Mouse (Mus musculus) heart, embryonic 15.5 days (tissue): ENCODE data around the gene Plekhg5. TPM values are rescaled to one million over a fixed set of nuclear protein-coding genes. Genes with fewer than 3 reads are reported as not detected.
A peak's percentile ranks its signal among the peaks of the same experiment; 100 is the strongest.

ENCODE experiments used
- ATAC-seq: fragments of 200-750 bp; cut with Nextera tagmentation; replicated peaks from 2 replicates; pipeline ENCODE4 v1.8.0; 2017; ENCODE audit warnings: low read depth, moderate TSS enrichment; ENCODE audit not compliant: insufficient number of reproducible peaks, insufficient read depth, low FRiP score
- H3K27ac ChIP-seq: fragments of 300-500 bp; sonication (generic); 2 replicates; pipeline ENCODE4 v1.5.1; 2015; ENCODE audit warnings: mild to moderate bottlenecking, inconsistent platforms
- H3K27me3 ChIP-seq: fragments of 300-500 bp; sonication (generic); 2 replicates; pipeline ENCODE4 v1.6.1; 2015; ENCODE audit warnings: inconsistent platforms
- H3K36me3 ChIP-seq: fragments of 300-500 bp; sonication (generic); 2 replicates; pipeline ENCODE4 v1.6.1; 2015; ENCODE audit warnings: mild to moderate bottlenecking, inconsistent platforms
- H3K4me1 ChIP-seq: fragments of 300-500 bp; sonication (generic); replicated peaks from 2 replicates; pipeline ENCODE4 v1.6.1; 2015; ENCODE audit warnings: inconsistent platforms
- H3K4me2 ChIP-seq: fragments of 300-500 bp; sonication (generic); 2 replicates; pipeline ENCODE4 v1.6.1; 2015; ENCODE audit warnings: inconsistent platforms, mild to moderate bottlenecking, moderate library complexity
- H3K4me3 ChIP-seq: fragments of 300-500 bp; sonication (generic); 2 replicates; pipeline ENCODE4 v1.5.1; 2015; ENCODE audit warnings: mild to moderate bottlenecking, inconsistent platforms
- H3K9ac ChIP-seq: fragments of 300-500 bp; sonication (generic); 2 replicates; pipeline ENCODE4 v1.6.1; 2015; ENCODE audit warnings: mild to moderate bottlenecking, inconsistent platforms
- H3K9me3 ChIP-seq: fragments of 300-500 bp; sonication (generic); replicated peaks from 2 replicates; pipeline ENCODE4 v1.6.1; 2016; ENCODE audit warnings: inconsistent platforms
- WGBS: fragments of 180-500 bp; shearing (Covaris S2); methylation state at CpG from one replicate; pipeline ENCODE4 v1.1.7; 2015; ENCODE audit warnings: mixed read lengths; 5-methylcytosine and 5-hydroxymethylcytosine counted together
- polyA plus RNA-seq: library from polyadenylated mRNA; unstranded; fragments of >200 nt; fragmentation: Nextera tagmentation; extraction: Ambion mirVana; gene quantifications from 2 replicates; pipeline ENCODE4 v1.2.1, GENCODE M21; 2015

Gene Plekhg5
- polyA plus RNA-seq, 1 experiment from 2014 or later, result 11.1 TPM

- Histone ChIP-seq H3K4me2 (peak within 1 kb of the TSS; percentile 96), H3K9me3 (no peaks in the 10 kb centered on the region), H3K36me3 (peaks cover 33% of the 10 kb centered on the region), H3K27ac (peak within 1 kb of the TSS; percentile 51; the same call in 1 of the 2 replicates), H3K9ac (peak within 1 kb of the TSS; percentile 92), H3K27me3 (no peaks in the 10 kb centered on the region), H3K4me1 (peaks cover 18% of the 10 kb centered on the region), H3K4me3 (peak within 1 kb of the TSS; percentile 99)
- under 1% methylated on average over 85 of the region's 86 CpGs for WGBS
- peak; percentile 86 for ATAC-seq
Measured at GRCm38 (mm10) chr4:152038985-152039830, 33.1 kb upstream of the Plekhg5 start, which contains the start of gene Nol9. Gene Nol9 (plus strand): TSS chr4:152039321.

DNA sequence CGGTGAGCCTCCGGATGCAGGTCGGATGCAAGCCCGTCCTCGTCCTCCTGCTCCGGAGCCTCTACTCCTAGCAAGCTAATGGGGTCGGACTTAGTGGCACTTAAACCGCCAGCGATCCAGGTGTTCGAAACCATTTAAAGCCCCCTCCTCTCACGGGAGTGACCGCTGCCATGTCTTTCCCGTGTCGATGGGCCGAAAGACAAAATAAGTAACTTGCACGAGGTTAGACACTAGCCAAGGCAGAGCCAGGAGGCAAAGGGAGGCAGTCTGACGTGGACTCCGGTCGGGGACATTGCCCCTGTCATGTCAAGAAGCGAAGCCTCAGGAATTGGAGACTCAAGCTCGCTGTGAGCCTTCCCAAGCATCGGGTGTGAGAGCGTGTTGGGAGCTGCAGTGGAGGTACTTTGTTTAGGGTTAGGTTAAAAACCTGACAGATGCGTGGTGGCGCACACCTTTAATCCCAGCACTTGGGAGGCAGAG, 32.4 kb upstream of the Plekhg5 start:
- Histone ChIP-seq H3K27ac (no peak overlapping the region), H3K4me2 (peak overlapping the region; percentile 96), H3K9ac (peak overlapping the region; percentile 92), H3K36me3 (peaks cover 38% of the 10 kb centered on the region), H3K4me1 (peaks cover 18% of the 10 kb centered on the region), H3K9me3 (no peaks in the 10 kb centered on the region), H3K27me3 (no peaks in the 10 kb centered on the region), H3K4me3 (peak overlapping the region; percentile 99)
- WGBS, result 2% methylated on average over 25 of the region's 25 CpGs
- ATAC-seq, result no peak

GRCm38 (mm10) chr4:152041924-152042641, 30.2 kb upstream of the Plekhg5 start:
- Histone ChIP-seq H3K27ac (no peak overlapping the region), H3K36me3 (peaks cover 55% of the 10 kb centered on the region), H3K4me2 (no peak overlapping the region), H3K4me1 (peaks cover 18% of the 10 kb centered on the region), H3K9ac (no peak overlapping the region), H3K4me3 (no peak overlapping the region), H3K27me3 (no peaks in the 10 kb centered on the region), H3K9me3 (no peaks in the 10 kb centered on the region)
- WGBS, result 95% methylated on average over 22 of the region's 22 CpGs
- no peak for ATAC-seq

- no peak for ATAC-seq
- 91% methylated on average over 3 of the region's 3 CpGs for WGBS
- Histone ChIP-seq H3K4me3 (no peak overlapping the region), H3K36me3 (peaks cover 66% of the 10 kb centered on the region), H3K4me1 (peaks cover 17% of the 10 kb centered on the region), H3K27me3 (no peaks in the 10 kb centered on the region), H3K9ac (no peak overlapping the region), H3K9me3 (no peaks in the 10 kb centered on the region), H3K4me2 (no peak overlapping the region), H3K27ac (no peak overlapping the region)
Measured at GRCm38 (mm10) chr4:152043171-152043570, 29.1 kb upstream of the Plekhg5 start.

DNA sequence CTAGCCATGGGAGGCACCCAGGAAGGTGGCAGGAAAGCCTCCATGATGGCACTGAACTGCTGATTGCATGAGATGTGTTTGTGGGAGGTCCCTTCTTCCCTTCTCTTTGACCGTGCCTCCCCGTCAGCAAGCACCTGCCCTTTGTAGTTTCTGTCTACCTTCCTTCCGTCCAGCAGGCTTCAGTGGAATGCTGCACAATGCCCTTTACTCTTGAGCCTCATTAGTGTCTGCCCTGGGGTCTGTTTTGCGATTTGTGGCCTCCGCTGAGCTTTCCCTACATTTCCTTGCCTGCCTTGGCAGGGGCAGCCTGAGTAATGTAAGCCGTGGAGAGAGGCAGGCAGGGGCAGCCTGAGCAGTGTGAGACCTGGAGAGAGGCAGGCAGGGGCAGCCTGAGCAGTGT, 27.7 kb upstream of the Plekhg5 start:
- H3K4me2 ChIP-seq, result no peak overlapping the region
- H3K27ac ChIP-seq, result no peak overlapping the region
- H3K9me3 ChIP-seq, result no peaks in the 10 kb centered on the region
- no peak for ATAC-seq
- peaks cover 77% of the 10 kb centered on the region for H3K36me3 ChIP-seq
- 79% methylated on average over 6 of the region's 6 CpGs for WGBS
- no peaks in the 10 kb centered on the region for H3K27me3 ChIP-seq
- no peak overlapping the region for H3K9ac ChIP-seq
- no peak overlapping the region for H3K4me3 ChIP-seq
- H3K4me1 ChIP-seq, result peaks cover 11% of the 10 kb centered on the region

DNA sequence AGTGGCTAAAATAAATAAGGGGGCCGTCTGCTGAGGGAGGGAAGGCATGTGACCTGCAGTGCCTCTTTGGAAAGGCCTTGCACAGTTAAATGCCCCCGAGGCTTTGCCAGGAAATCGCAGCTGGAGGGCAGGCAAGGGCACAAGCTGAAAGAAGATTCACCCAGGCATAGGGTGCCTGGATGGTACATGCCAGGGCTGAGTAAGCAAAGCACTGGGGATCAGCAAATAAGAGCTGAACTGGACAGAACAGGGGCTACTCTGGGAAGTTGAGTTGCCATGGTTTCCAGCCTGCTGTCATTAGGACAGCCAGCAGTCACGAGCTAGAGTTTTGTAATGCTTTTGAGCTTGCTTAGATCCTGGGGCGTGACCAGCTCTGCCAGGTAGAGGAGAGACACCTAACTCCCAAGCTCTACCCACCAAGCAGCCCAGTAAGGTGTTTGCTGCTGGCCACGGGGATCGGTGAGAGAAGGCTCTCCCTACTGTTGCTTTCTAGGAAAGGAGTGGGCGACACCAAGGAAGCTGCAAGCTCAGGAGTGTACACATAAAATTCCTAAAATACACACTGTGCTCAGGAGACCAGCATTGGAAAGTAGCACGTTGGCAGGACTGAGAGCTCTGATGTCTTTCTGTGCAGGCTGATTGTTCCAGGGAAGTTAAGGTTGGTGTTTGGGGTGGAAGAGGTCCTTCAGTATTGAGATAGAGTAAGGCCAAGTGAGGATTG, 9.7 kb upstream of the Plekhg5 start:
- Histone ChIP-seq H3K9me3 (no peaks in the 10 kb centered on the region), H3K27ac (no peak overlapping the region), H3K4me3 (no peak overlapping the region), H3K9ac (no peak overlapping the region), H3K4me2 (no peak overlapping the region), H3K36me3 (peaks cover 26% of the 10 kb centered on the region), H3K4me1 (no peaks in the 10 kb centered on the region), H3K27me3 (no peaks in the 10 kb centered on the region)
- no peak for ATAC-seq
- WGBS, result 68% methylated on average over 9 of the region's 9 CpGs

GRCm38 (mm10) chr4:152067280-152067679, 5.0 kb upstream of the Plekhg5 start:
- no peaks in the 10 kb centered on the region for H3K36me3 ChIP-seq
- H3K4me3 ChIP-seq, result no peak overlapping the region
- no peak overlapping the region for H3K9ac ChIP-seq
- ATAC-seq, result no peak
- no peaks in the 10 kb centered on the region for H3K27me3 ChIP-seq
- no peaks in the 10 kb centered on the region for H3K9me3 ChIP-seq
- H3K4me1 ChIP-seq, result peaks cover 12% of the 10 kb centered on the region
- H3K4me2 ChIP-seq, result no peak overlapping the region
- H3K27ac ChIP-seq, result no peak overlapping the region

GRCm38 (mm10) chr4:152068166-152068724, 4.1 kb upstream of the Plekhg5 start:
- peaks cover 19% of the 10 kb centered on the region for H3K4me1 ChIP-seq

DNA sequence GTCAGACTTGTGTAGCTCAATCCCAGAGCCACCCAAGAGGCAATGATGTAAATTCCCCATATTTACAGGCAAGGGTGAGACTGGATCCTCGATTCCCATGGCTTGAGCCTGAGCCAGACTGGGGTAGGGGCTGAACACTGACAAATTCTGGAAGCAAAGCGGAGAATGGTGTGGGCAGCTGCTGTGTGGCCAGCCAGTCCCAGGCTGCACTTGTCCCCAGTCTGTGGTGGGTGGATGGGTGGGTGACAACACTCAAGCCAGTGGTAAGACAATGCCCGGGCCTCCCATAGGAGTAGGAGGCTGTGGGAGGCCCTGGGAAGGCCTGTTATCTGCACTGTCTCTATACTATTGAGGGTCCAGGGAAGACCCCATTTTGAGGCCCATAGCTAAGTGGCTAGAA, 3.1 kb upstream of the Plekhg5 start:
- Histone ChIP-seq H3K4me1 (peaks cover 22% of the 10 kb centered on the region), H3K4me3 (no peak overlapping the region), H3K27me3 (no peaks in the 10 kb centered on the region; the same call in 1 of the 2 replicates), H3K4me2 (no peak overlapping the region), H3K36me3 (no peaks in the 10 kb centered on the region), H3K9ac (no peak overlapping the region), H3K27ac (no peak overlapping the region), H3K9me3 (no peaks in the 10 kb centered on the region)
- no peak for ATAC-seq
- 69% methylated on average over 3 of the region's 3 CpGs for WGBS

More at GRCm38 (mm10) chr4:152068166-152068724, 4.1 kb upstream of the Plekhg5 start:
- H3K27me3 ChIP-seq, result no peaks in the 10 kb centered on the region
- WGBS, result 73% methylated on average over 6 of the region's 6 CpGs
- ATAC-seq, result no peak
- H3K9me3 ChIP-seq, result no peaks in the 10 kb centered on the region
- no peak overlapping the region for H3K27ac ChIP-seq
- no peaks in the 10 kb centered on the region for H3K36me3 ChIP-seq
- H3K9ac ChIP-seq, result no peak overlapping the region
- H3K4me2 ChIP-seq, result no peak overlapping the region
- no peak overlapping the region for H3K4me3 ChIP-seq

DNA sequence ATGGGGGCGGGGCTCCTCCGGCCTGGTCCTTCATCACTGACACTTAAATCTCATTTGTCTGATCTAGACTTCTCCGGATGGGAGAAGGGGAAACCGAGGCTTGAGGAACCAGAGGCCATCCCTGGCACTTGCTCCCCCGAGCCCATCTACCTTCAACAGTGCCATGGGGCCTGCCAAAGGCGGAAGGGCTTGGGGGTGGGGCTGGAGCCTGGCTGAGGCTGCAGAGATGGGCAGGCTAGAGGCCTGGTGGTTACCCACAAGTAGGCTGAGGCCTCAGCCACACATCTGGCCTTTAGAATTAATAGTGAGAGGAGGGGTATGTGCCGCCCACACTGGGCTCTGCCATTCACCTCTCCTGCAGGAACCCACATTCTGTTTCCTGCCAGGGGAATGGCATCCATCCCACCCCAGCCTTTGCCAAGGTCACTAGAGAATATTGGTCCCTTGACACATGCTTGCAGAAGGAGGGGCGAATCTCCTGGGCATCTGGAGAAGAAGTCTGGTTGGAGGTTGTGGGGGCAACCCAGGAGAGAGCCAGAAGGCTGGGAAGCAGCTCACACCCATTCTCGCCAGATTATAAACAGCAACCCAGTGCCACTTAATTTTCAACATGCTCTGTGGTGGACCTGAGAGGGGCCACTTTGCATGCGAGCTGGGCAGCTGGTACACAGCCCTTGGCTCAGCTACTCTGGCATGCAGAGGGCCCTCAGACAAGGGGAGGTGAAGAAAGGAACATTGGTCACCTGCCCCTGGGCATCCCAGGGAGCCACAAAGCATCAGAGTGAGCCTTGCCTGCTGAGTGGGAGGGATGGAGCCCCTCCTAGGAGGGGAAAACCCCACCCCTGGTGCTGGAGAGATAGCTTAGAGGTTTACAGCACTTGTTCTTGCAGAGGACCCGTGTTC, 1.6 kb upstream of the Plekhg5 start:
- 68% methylated on average over 11 of the region's 11 CpGs for WGBS
- no peak overlapping the region for H3K27ac ChIP-seq
- no peak overlapping the region for H3K9ac ChIP-seq
- no peak overlapping the region for H3K4me2 ChIP-seq
- no peaks in the 10 kb centered on the region for H3K9me3 ChIP-seq
- ATAC-seq, result no peak
- no peak overlapping the region for H3K4me3 ChIP-seq
- H3K27me3 ChIP-seq, result no peaks in the 10 kb centered on the region; the same call in 1 of the 2 replicates
- H3K36me3 ChIP-seq, result no peaks in the 10 kb centered on the region
- peaks cover 22% of the 10 kb centered on the region for H3K4me1 ChIP-seq
